Comparison of ENCODE assay signal across 14 mouse cellular contexts in the genomic region with DNA sequence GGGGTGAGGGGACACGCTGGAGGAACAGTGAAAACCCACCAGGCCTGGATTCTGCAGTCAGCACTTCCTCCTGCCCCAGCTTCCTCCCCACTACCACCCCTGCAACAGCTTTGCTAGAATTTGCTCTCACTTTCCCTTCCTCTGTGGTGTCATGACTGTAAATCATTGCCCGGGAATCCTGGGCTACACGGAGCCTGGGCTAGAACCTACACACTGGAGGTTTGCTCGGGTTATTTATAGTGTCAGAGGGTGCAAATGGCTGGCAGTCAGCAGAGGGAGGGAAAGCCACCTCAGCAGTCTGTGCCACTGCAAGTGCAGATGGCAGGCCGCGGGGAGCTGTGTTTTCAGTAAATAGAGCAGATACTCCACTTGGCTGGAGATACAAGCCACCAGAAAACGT. TPM values are rescaled to one million over a fixed set of nuclear protein-coding genes. Genes with fewer than 3 reads are reported as not detected.
A peak's percentile ranks its signal among the peaks of the same experiment; 100 is the strongest.
DNase-seq lines count a peak whose midpoint lies in the region; ATAC-seq and TF ChIP-seq lines count a peak whose summit lies in the region.
"Had no signal": no experiment of that assay in that cellular context is flagged by ENCODE, and none has a peak within 500 bp of the region (broad histone marks: within the 10 kb centered on the region; RNA-seq: fewer than 3 reads in every experiment).

No protein-coding gene starts in this region.

- no peaks in the 10 kb centered on the region for H3K4me1 ChIP-seq in hindbrain, postnatal 0 days (ENCODE audit: insufficient read depth, low read length)
- H3K4me1 ChIP-seq in hindbrain, embryonic 11.5 days (replicated peaks; ENCODE audit: control insufficient read depth, insufficient read depth, low read length), result no peaks in the 10 kb centered on the region
- no peaks in the 10 kb centered on the region for H3K4me1 ChIP-seq in liver, postnatal 0 days (ENCODE audit: insufficient read depth)
- H3K4me1 ChIP-seq: megakaryocyte, embryonic 14.5 days had no signal

- H3K4me3 ChIP-seq in hindbrain, postnatal 0 days (ENCODE audit: low read length), result no peak overlapping the region
- no peak overlapping the region for H3K4me3 ChIP-seq in hindbrain, embryonic 11.5 days (ENCODE audit: low read depth, low read length)
- no peak overlapping the region for H3K4me3 ChIP-seq in liver, postnatal 0 days (ENCODE audit: low read depth, low read length)
- H3K4me3 ChIP-seq: heart, embryonic 10.5 days; megakaryocyte, embryonic 14.5 days had no signal

- no peak overlapping the region for H3K9ac ChIP-seq in hindbrain, postnatal 0 days (replicated peaks; ENCODE audit: low read length)
- no peak overlapping the region for H3K9ac ChIP-seq in hindbrain, embryonic 11.5 days (ENCODE audit: low read depth, low read length)
- H3K9ac ChIP-seq in liver, postnatal 0 days (replicated peaks), result no peak overlapping the region

- H3K4me2 ChIP-seq in hindbrain, postnatal 0 days (ENCODE audit: low read depth, low read length), result no peak overlapping the region
- no peak overlapping the region for H3K4me2 ChIP-seq in hindbrain, embryonic 11.5 days (replicated peaks; ENCODE audit: low read depth, low read length)
- no peak overlapping the region for H3K4me2 ChIP-seq in liver, postnatal 0 days (ENCODE audit: low read depth, low read length)

- no peak for TF ChIP-seq CTCF in hindbrain, postnatal 0 days (IDR thresholded peaks at IDR 0.05; ENCODE audit: low read depth)
- no peak for TF ChIP-seq CTCF in liver, postnatal 0 days (IDR thresholded peaks at IDR 0.05; ENCODE audit: low read depth)

- TF ChIP-seq EP300 in liver, postnatal 0 days (IDR thresholded peaks at IDR 0.05; ENCODE audit: low read depth), result no peak

- H3K27me3 ChIP-seq in hindbrain, postnatal 0 days (ENCODE audit: insufficient read depth, low read length), result no peaks in the 10 kb centered on the region
- no peaks in the 10 kb centered on the region for H3K27me3 ChIP-seq in hindbrain, embryonic 11.5 days (ENCODE audit: control insufficient read depth, insufficient read depth, low read length)
- no peaks in the 10 kb centered on the region for H3K27me3 ChIP-seq in liver, postnatal 0 days (ENCODE audit: insufficient read depth, low read length)

- ATAC-seq in hindbrain, postnatal 0 days, result peak; percentile 19; the same call in 1 of the 2 replicates
- no peak for ATAC-seq in hindbrain, embryonic 11.5 days (ENCODE audit: low FRiP score)
- peak; percentile 92 for ATAC-seq in cerebellum, adult (ENCODE audit: insufficient number of reproducible peaks, low FRiP score, low TSS enrichment)
- ATAC-seq in megakaryocyte progenitor cell, adult 5-6 weeks (replicated peaks; ENCODE audit: poor library complexity), result peak; percentile 88
- ATAC-seq in liver, postnatal 0 days, result no peak
- ATAC-seq: intestine, postnatal 0 days had no signal

- no peaks in the 10 kb centered on the region for H3K36me3 ChIP-seq in hindbrain, postnatal 0 days (ENCODE audit: insufficient read depth, low read length)
- no peaks in the 10 kb centered on the region for H3K36me3 ChIP-seq in hindbrain, embryonic 11.5 days (ENCODE audit: control insufficient read depth, insufficient read depth, low read length)
- H3K36me3 ChIP-seq in liver, postnatal 0 days (replicated peaks; ENCODE audit: insufficient read depth, low read length), result no peaks in the 10 kb centered on the region
- H3K36me3 ChIP-seq: G1E; heart, embryonic 10.5 days had no signal

- no peaks in the 10 kb centered on the region for H3K9me3 ChIP-seq in hindbrain, postnatal 0 days (ENCODE audit: low read length)
- no peaks in the 10 kb centered on the region for H3K9me3 ChIP-seq in hindbrain, embryonic 11.5 days (ENCODE audit: control insufficient read depth, low read length)
- no peaks in the 10 kb centered on the region for H3K9me3 ChIP-seq in liver, postnatal 0 days (ENCODE audit: low read length)
- H3K9me3 ChIP-seq: G1E; heart, embryonic 10.5 days; megakaryocyte, embryonic 14.5 days had no signal

- peak; percentile 25 for DNase-seq in hindbrain, postnatal 0 days (ENCODE audit: low spot score)
- DNase-seq in hindbrain, embryonic 11.5 days (ENCODE audit: low spot score), result no peak
- DNase-seq in cerebellum, postnatal 10 days, result peak; percentile 75 to 83
- no peak for DNase-seq in embryo, embryonic 11 days
- DNase-seq in liver, postnatal 0 days, result no peak
- DNase-seq: adrenal gland, postnatal 36 days; heart, postnatal 4 days; kidney, postnatal 36 days had no signal

- H3K27ac ChIP-seq in hindbrain, postnatal 0 days, result no peak overlapping the region
- no peak overlapping the region for H3K27ac ChIP-seq in hindbrain, embryonic 11.5 days (ENCODE audit: low read depth, low read length)
- H3K27ac ChIP-seq in liver, postnatal 0 days (ENCODE audit: low read depth), result no peak overlapping the region
- H3K27ac ChIP-seq: heart, embryonic 10.5 days had no signal

- 46% methylated on average over 7 of the region's 7 CpGs for WGBS in hindbrain, postnatal 0 days
- WGBS in hindbrain, embryonic 11.5 days, result 64% methylated on average over 7 of the region's 7 CpGs
- 23% methylated on average over 7 of the region's 7 CpGs for WGBS in liver, postnatal 0 days (ENCODE audit: insufficient replicate concordance)

RNA-seq across cellular contexts. Expression of gene Lgi2, which starts 37.7 kb away (rescaled TPM):
- 19.9 and 20.2 TPM in 2 replicates for total RNA-seq in hindbrain, postnatal 0 days (2014; rRNA removed)
- 11.1 and 11.6 TPM in 2 replicates for polyA plus RNA-seq in hindbrain, postnatal 0 days (2015; fragmentation: Nextera tagmentation; extraction: Ambion mirVana)
- polyA plus RNA-seq in hindbrain, embryonic 11.5 days (2014; fragmentation: Nextera tagmentation; extraction: Ambion mirVana), result 1.5 TPM in 2 replicates
- not detected in 2 replicates for total RNA-seq in megakaryocyte progenitor cell, adult 5-6 weeks (2015)
- 0.04 TPM in 1 of 2 replicates, not detected in the other for total RNA-seq in megakaryocyte progenitor cell, adult 5-6 weeks (2017)
- 0.18 and 0.26 TPM in 2 replicates for polyA plus RNA-seq in liver, postnatal 0 days (2015; fragmentation: Nextera tagmentation; extraction: Ambion mirVana)
- polyA plus RNA-seq: G1E had no signal

RNA-seq across cellular contexts. Expression of gene Ccdc149, which starts 57.2 kb away (rescaled TPM):
- total RNA-seq in hindbrain, postnatal 0 days (2014; rRNA removed), result 14.4 and 17.6 TPM in 2 replicates
- 14.5 and 15.6 TPM in 2 replicates for polyA plus RNA-seq in hindbrain, postnatal 0 days (2015; fragmentation: Nextera tagmentation; extraction: Ambion mirVana)
- 3.1 and 3.4 TPM in 2 replicates for polyA plus RNA-seq in hindbrain, embryonic 11.5 days (2014; fragmentation: Nextera tagmentation; extraction: Ambion mirVana)
- total RNA-seq in megakaryocyte progenitor cell, adult 5-6 weeks (2015), result 1.9 and 2.9 TPM in 2 replicates
- total RNA-seq in megakaryocyte progenitor cell, adult 5-6 weeks (2017), result 3.1 and 3.7 TPM in 2 replicates
- polyA plus RNA-seq in liver, postnatal 0 days (2015; fragmentation: Nextera tagmentation; extraction: Ambion mirVana), result 0.89 and 0.98 TPM in 2 replicates
- total RNA-seq: G1E had no signal
- polyA plus RNA-seq: G1E had no signal

Comparison
In these comparisons a context has a peak if more than half of its experiments do, and no peak if none do; other contexts are left out.
1. ATAC-seq: peak in hindbrain, postnatal 0 days (single experiment), cerebellum, adult (single experiment) and megakaryocyte progenitor cell, adult 5-6 weeks (single experiment); none in hindbrain, embryonic 11.5 days (single experiment) and liver, postnatal 0 days (single experiment).
2. DNase-seq: peak in hindbrain, postnatal 0 days (single experiment) and cerebellum, postnatal 10 days (2 of 2); none in hindbrain, embryonic 11.5 days (single experiment), embryo, embryonic 11 days (single experiment) and liver, postnatal 0 days (single experiment).